Mouse (Mus musculus): ENCODE measurements around the gene Cltc. TPM values are rescaled to one million over a fixed set of nuclear protein-coding genes. Genes with fewer than 3 reads are reported as not detected.

Cltc gene
- polyA plus RNA-seq, 1 experiment from 2014 or later: 135 TPM

DNA sequence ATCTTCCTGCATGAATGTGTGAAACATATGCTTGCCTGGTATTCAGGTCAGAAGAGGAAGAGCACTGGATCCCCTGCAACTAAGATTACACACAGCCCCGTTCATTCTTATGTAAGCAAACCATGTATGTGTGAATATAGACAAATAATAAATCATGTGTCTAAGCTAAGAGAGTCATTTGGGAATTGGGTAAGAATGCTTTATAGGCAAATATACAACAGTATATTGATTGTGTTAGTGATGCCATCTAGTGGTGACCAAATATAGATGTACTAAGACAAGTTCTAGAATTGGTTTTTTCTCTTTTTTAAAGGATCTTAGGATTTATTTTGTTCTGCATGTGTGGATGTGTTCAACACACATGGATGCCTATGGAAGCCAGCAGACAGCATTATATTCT lies 101.7 kb downstream of the Cltc start:
- Histone ChIP-seq H3K4me3 (no peak overlapping the region), H3K4me1 (no peaks in the 10 kb centered on the region), H3K9ac (no peak overlapping the region), H3K9me3 (no peaks in the 10 kb centered on the region), H3K27me3 (no peaks in the 10 kb centered on the region), H3K36me3 (no peaks in the 10 kb centered on the region; the same call in 1 of the 2 replicates), H3K4me2 (replicated peaks) (no peak overlapping the region), H3K27ac (no peak overlapping the region)
- 68% methylated on average over 1 of the region's 1 CpGs for WGBS
- ATAC-seq (ENCODE audit: insufficient number of reproducible peaks, insufficient read depth, low FRiP score, low TSS enrichment): no peak

DNA sequence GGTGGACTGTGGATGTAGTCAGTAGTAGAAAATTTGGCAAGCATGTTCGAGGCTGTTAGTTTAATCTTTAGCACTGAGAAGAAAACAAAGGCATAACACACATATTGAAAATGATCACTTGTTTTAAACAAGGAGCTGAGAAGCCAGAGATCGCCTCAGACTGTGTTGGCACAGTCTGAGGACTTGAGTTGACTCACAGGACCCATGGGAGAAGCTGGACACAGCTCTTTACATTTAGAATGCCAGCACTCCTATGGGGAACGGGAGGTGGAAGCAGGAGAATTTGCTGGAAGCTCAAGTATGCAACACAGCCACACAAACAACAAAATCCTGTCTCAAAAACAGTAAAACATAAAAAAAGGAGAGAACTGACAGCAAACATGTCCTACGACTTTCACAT lies 103.3 kb downstream of the Cltc start:
- Histone ChIP-seq H3K4me2 (replicated peaks) (no peak overlapping the region), H3K36me3 (no peaks in the 10 kb centered on the region), H3K9ac (no peak overlapping the region), H3K4me3 (no peak overlapping the region), H3K27me3 (no peaks in the 10 kb centered on the region), H3K27ac (no peak overlapping the region), H3K9me3 (no peaks in the 10 kb centered on the region), H3K4me1 (no peaks in the 10 kb centered on the region)
- WGBS: 90% methylated on average over 4 of the region's 4 CpGs
- no peak for ATAC-seq (ENCODE audit: insufficient number of reproducible peaks, insufficient read depth, low FRiP score, low TSS enrichment)

DNA sequence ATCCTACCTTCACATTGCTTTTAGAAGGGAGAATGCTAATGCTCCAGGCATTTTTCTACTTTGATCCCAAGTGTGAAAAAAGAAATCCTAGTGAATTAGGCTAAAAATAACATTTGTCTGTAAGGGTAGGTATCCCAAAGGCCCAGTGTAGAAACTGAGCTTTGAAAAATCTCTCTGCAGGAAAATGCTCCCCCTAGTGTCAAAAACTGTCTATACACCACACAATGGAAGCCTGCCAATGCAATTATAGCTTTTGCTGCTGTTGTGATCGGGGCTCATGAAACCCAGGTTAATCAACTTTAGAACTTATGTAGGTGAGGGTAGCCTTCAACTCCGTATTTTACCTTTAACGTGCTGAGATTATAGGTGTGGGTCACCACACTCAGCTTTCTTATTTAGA lies 103.9 kb downstream of the Cltc start:
- Histone ChIP-seq H3K27me3 (no peaks in the 10 kb centered on the region), H3K4me2 (replicated peaks) (no peak overlapping the region), H3K9ac (no peak overlapping the region), H3K4me3 (no peak overlapping the region), H3K4me1 (no peaks in the 10 kb centered on the region), H3K9me3 (no peaks in the 10 kb centered on the region), H3K27ac (no peak overlapping the region), H3K36me3 (no peaks in the 10 kb centered on the region)
- 34% methylated on average over 3 of the region's 3 CpGs for WGBS
- no peak for ATAC-seq (ENCODE audit: insufficient number of reproducible peaks, insufficient read depth, low FRiP score, low TSS enrichment)

DNA sequence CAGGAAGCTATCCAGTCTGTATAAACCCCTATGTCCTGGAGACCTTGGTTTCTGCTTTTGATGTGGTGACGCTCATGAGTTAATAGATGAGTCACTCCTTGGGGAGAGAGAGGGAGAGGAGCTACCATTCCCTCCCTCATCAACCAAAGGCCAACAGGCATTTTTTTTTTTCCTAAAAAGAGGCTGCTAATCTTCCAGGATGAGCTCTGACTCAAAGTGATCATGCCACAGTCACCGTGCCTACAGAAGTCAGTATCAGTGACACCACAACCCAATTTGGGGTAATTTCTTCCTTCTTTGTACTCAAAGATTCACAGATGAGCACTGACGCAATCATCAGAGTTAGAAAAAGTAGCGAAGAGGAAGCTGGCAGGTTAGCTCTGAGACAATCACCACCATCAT lies 104.8 kb downstream of the Cltc start:
- Histone ChIP-seq H3K4me3 (no peak overlapping the region), H3K36me3 (no peaks in the 10 kb centered on the region), H3K4me1 (no peaks in the 10 kb centered on the region), H3K9me3 (no peaks in the 10 kb centered on the region), H3K27ac (no peak overlapping the region), H3K4me2 (replicated peaks) (no peak overlapping the region), H3K27me3 (no peaks in the 10 kb centered on the region), H3K9ac (no peak overlapping the region)
- WGBS: 91% methylated on average over 4 of the region's 4 CpGs
- no peak for ATAC-seq (ENCODE audit: insufficient number of reproducible peaks, insufficient read depth, low FRiP score, low TSS enrichment)

DNA sequence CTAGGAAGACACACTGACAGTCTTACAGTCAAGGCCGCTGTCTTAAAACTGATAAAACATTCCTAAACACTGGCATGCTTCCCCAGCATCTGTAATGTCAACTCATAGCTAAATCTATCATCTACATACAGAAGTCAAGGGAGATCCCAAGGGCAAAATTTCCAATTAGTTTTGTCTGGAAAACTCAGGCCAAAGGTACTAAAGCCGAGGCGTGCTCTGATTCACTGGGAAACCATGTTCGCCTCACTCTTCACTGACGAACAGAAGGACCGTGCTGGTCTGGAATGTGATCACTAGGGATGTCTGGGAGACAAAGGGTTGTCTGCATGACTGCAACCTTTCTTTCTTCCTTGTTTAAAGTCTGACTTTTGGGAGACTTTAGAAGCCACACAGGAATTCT lies 106.7 kb downstream of the Cltc start:
- no peak overlapping the region for H3K27ac ChIP-seq
- H3K4me1 ChIP-seq: no peaks in the 10 kb centered on the region
- ATAC-seq (ENCODE audit: insufficient number of reproducible peaks, insufficient read depth, low FRiP score, low TSS enrichment): no peak
- no peak overlapping the region for H3K4me2 ChIP-seq (replicated peaks)
- no peak overlapping the region for H3K4me3 ChIP-seq
- 69% methylated on average over 6 of the region's 6 CpGs for WGBS
- no peaks in the 10 kb centered on the region for H3K36me3 ChIP-seq
- no peaks in the 10 kb centered on the region for H3K9me3 ChIP-seq
- H3K27me3 ChIP-seq: no peaks in the 10 kb centered on the region
- no peak overlapping the region for H3K9ac ChIP-seq

DNA sequence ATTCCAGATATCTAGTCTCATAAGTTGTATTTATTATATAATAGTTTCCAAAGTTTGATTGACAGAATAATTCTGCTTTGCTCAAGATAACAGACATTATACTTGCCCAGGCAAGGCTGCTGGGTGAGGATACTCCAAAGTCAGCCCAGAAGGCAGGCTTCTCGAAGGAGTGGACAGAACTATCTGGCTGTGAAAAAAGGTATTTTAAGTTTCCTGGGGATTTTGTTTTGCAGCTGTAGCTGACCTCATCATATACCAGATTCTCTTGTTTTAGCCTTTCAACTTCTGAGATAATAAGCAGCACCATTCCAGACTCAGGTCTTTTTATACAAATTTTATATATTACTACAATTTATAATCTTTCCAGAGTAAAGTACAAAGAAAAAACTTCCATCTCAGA lies 107.8 kb downstream of the Cltc start:
- no peaks in the 10 kb centered on the region for H3K9me3 ChIP-seq
- no peaks in the 10 kb centered on the region for H3K27me3 ChIP-seq
- H3K4me2 ChIP-seq (replicated peaks): no peak overlapping the region
- no peak overlapping the region for H3K9ac ChIP-seq
- ATAC-seq (ENCODE audit: insufficient number of reproducible peaks, insufficient read depth, low FRiP score, low TSS enrichment): no peak
- no peaks in the 10 kb centered on the region for H3K36me3 ChIP-seq
- H3K27ac ChIP-seq: no peak overlapping the region
- no peaks in the 10 kb centered on the region for H3K4me1 ChIP-seq
- no peak overlapping the region for H3K4me3 ChIP-seq
- WGBS: 71% methylated on average over 1 of the region's 1 CpGs

DNA sequence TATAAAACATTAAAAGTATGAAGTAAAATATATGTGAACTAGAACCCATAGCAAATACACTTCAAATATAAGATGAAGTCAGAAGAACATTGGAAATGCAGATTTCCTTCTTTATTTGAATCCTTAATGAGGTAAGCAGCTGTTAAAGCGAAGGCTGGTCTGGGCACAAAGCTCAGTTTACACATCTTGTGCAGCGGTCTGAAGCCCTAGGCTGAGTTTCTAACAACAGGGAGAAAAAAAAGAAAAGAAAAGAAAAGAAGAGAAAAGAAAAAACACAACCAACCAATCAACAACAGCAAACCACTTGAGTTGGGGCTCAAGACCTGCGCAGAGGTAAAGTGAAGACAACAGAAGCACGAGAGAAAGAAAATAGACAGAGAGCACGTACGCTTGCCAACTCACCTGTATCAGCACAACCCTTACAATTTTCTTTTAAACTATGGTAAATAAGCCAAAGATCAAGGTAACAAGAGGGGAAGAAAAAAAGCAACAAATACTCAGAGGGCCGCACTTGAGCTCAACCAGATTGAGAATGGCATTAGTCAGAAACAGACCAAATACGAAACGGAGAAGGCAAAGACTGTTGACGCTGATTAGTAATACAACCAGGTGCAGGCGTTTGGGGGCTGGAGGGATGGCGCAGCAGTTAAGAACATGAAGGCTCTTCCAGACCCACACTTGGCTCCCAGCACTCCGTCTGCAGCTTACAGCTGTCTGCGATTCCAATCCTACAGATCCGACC lies 109.5 kb downstream of the Cltc start:
- no peak overlapping the region for H3K27ac ChIP-seq

DNA sequence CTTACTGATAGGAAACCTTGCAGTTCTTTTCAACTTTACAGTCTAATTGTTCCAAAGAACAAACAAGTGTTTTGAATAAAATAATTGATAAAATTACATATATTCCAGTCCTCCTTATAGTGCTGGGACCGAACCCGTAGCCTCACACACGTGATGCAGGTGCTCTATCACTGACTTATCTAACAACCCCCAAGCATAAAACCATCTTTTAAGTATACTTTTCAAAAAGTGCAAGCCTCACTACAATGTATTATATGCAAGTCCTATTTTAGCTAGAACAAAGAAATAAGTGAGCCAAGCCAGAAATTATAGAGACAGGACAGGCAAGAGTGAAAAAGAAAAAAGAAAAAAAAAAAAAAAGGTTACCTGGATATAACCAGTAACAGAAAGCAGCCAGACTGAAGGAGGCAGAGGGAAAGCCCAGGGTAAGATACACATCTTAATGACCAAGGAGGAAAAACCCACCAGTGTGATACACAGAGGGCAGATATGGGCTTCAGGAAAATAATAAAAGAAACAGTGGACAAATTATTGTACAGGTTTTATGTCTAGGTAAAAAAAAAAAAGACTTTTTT lies 110.4 kb downstream of the Cltc start:
- no peaks in the 10 kb centered on the region for H3K27me3 ChIP-seq
- no peaks in the 10 kb centered on the region for H3K36me3 ChIP-seq
- ATAC-seq (ENCODE audit: insufficient number of reproducible peaks, insufficient read depth, low FRiP score, low TSS enrichment): no peak
- no peaks in the 10 kb centered on the region for H3K9me3 ChIP-seq
- H3K9ac ChIP-seq: no peak overlapping the region
- no peak overlapping the region for H3K27ac ChIP-seq
- 88% methylated on average over 3 of the region's 3 CpGs for WGBS
- no peak overlapping the region for H3K4me2 ChIP-seq (replicated peaks)
- no peak overlapping the region for H3K4me3 ChIP-seq
- H3K4me1 ChIP-seq: no peaks in the 10 kb centered on the region

More for the DNA sequence above, 109.5 kb downstream of the Cltc start:
- Histone ChIP-seq H3K4me3 (no peak overlapping the region), H3K4me2 (replicated peaks) (no peak overlapping the region), H3K36me3 (no peaks in the 10 kb centered on the region), H3K9me3 (no peaks in the 10 kb centered on the region), H3K9ac (no peak overlapping the region), H3K27me3 (no peaks in the 10 kb centered on the region), H3K4me1 (no peaks in the 10 kb centered on the region)
- 70% methylated on average over 15 of the region's 15 CpGs for WGBS
- ATAC-seq (ENCODE audit: insufficient number of reproducible peaks, insufficient read depth, low FRiP score, low TSS enrichment): no peak

DNA sequence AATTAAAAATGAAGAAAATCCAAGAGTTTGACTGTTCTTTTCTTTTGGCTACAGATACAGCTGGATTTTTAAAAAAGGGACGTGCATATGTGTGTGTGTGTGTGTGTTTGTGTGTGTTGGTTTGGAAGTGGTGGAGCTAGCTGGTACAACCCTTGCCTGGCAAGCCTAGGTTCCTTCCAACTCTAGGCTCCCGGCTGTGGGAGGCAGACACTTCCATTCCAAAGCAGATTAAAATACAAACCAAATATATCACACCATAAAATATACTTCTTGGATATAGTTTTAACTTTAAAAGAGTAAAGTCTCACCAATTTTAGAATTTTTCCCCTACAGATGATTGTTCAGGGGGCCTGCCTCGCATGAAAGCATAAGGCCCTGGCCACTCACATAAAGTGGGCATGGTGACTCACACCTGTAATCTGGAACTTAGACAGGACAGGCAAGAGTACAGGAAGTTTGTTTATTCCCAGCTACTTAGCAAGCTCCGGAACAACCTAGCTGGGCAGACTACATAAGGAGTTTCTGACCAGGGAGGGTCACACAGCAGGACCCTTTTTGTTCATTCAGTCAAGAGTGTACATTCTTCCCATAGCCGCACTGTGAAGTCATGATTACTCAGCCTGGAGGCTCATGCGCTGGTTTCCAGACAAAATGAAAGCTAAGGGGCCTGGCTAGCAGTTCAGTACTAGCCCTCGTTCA lies 111.1 kb downstream of the Cltc start:
- 64% methylated on average over 7 of the region's 7 CpGs for WGBS
- Histone ChIP-seq H3K9me3 (no peaks in the 10 kb centered on the region), H3K4me3 (no peak overlapping the region), H3K36me3 (no peaks in the 10 kb centered on the region), H3K9ac (no peak overlapping the region), H3K27me3 (no peaks in the 10 kb centered on the region), H3K4me1 (no peaks in the 10 kb centered on the region), H3K4me2 (replicated peaks) (no peak overlapping the region), H3K27ac (no peak overlapping the region)
- no peak for ATAC-seq (ENCODE audit: insufficient number of reproducible peaks, insufficient read depth, low FRiP score, low TSS enrichment)

DNA sequence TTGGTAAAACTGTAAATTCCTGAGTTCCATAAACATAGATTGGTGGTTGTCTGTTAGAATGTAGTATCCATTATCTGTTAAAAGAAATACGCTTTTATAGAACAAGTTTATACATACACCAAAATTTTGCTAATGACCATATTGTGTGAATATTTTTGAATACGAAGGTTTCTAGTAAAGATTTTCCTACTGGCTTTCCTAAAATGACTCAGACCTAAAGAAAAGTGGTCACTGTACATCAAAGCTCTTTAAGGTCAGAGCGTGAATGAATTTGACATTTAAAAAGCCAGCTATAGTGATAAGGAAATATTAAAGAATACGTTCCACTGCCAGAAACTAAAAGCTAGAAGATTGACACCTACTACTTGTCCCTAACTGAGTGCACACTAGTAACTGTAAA lies 112.8 kb downstream of the Cltc start:
- no peak for ATAC-seq (ENCODE audit: insufficient number of reproducible peaks, insufficient read depth, low FRiP score, low TSS enrichment)
- no peaks in the 10 kb centered on the region for H3K27me3 ChIP-seq
- 96% methylated on average over 4 of the region's 4 CpGs for WGBS
- H3K4me1 ChIP-seq: no peaks in the 10 kb centered on the region
- no peaks in the 10 kb centered on the region for H3K36me3 ChIP-seq
- H3K9me3 ChIP-seq: no peaks in the 10 kb centered on the region
- no peak overlapping the region for H3K4me2 ChIP-seq (replicated peaks)
- H3K4me3 ChIP-seq: no peak overlapping the region
- H3K9ac ChIP-seq: no peak overlapping the region
- H3K27ac ChIP-seq: no peak overlapping the region

Data from embryonic facial prominence, embryonic 12.5 days (tissue).